Comparison of ENCODE assay signal across 9 mouse cellular contexts in the genomic region with DNA sequence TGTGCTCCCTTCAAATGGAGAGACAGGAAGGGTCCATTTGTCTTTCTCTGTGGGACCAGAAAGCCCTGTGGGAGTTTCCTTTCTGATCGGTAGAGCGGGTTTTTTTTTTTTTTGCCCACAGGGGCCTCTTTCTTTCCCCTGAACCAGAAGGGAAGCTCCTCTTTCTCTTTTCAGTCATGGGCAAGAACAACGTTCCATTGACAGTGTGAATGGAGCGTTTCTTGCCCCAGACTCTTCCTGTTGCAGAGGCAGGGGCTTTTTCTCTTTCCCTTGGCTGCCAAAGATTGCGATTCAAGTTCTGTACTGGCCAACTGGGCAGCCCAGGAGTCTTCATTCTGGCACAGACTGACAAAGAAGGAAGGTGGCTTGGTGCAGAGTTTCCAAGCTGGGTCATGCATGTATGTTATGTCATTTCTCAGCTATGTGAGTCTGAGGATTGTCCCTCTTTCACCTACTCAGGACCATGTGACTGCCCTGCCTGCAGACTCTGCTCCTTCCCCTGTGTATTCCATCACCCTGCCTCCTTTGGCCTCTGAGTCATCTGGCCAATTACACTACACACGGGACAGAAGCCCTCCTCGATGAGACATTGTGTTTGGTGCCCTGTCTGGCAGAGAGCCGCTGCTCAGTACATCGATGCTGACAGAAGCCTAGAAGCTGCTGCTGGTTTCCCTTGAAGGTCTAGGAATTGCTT. TPM values are rescaled to one million over a fixed set of nuclear protein-coding genes. Genes with fewer than 3 reads are reported as not detected.
DNase-seq lines count a peak whose midpoint lies in the region; ATAC-seq and TF ChIP-seq lines count a peak whose summit lies in the region.
"Had no signal": no experiment of that assay in that cellular context is flagged by ENCODE, and none has a peak within 500 bp of the region (broad histone marks: within the 10 kb centered on the region; RNA-seq: fewer than 3 reads in every experiment).

No protein-coding gene starts in this region.

- no peak for TF ChIP-seq CTCF in lung, embryonic 14.5 days (IDR thresholded peaks at IDR 0.05; ENCODE audit: low read depth)
- no peak for TF ChIP-seq CTCF in lung, adult 2 months (IDR thresholded peaks at IDR 0.05; ENCODE audit: insufficient read depth, low read length)

- no peak overlapping the region for H3K4me2 ChIP-seq in lung, embryonic 14.5 days
- peak overlapping the region; percentile 59 for H3K4me2 ChIP-seq in myocyte (ENCODE audit: low read depth)
- H3K4me2 ChIP-seq: neural tube, embryonic 12.5 days had no signal

- H3K27me3 ChIP-seq in lung, embryonic 14.5 days (ENCODE audit: insufficient read depth, low read length), result no peaks in the 10 kb centered on the region
- no peaks in the 10 kb centered on the region for H3K27me3 ChIP-seq in myocyte (ENCODE audit: control insufficient read depth, insufficient read depth, insufficient read length)
- H3K27me3 ChIP-seq: neural tube, embryonic 12.5 days had no signal

- H3ac ChIP-seq in myocyte (ENCODE audit: control insufficient read depth, insufficient read length), result no peak overlapping the region

- H3K4me1 ChIP-seq in lung, embryonic 14.5 days (ENCODE audit: insufficient read depth), result no peaks in the 10 kb centered on the region
- H3K4me1 ChIP-seq in lung, adult 2 months (ENCODE audit: control insufficient read depth, insufficient read depth, low read length), result no peaks in the 10 kb centered on the region; the same call in 1 of the 2 replicates
- H3K4me1 ChIP-seq: neural tube, embryonic 12.5 days had no signal

- TF ChIP-seq POLR2A in lung, adult 2 months (IDR thresholded peaks at IDR 0.05; ENCODE audit: borderline replicate concordance, extremely low read depth, low read depth, low read length), result no peak
- TF ChIP-seq POLR2A in myocyte (IDR thresholded peaks at IDR 0.05; ENCODE audit: insufficient read length, low read depth), result no peak

- no peak overlapping the region for H3K4me3 ChIP-seq in lung, embryonic 14.5 days (ENCODE audit: low read depth, low read length)
- H3K4me3 ChIP-seq in lung, adult 2 months (replicated peaks; ENCODE audit: extremely low read depth, low read depth, low read length), result no peak overlapping the region
- H3K4me3 ChIP-seq in myocyte, result no peak overlapping the region
- H3K4me3 ChIP-seq: neural tube, embryonic 12.5 days had no signal

- no peaks in the 10 kb centered on the region for H3K36me3 ChIP-seq in lung, embryonic 14.5 days (ENCODE audit: insufficient read depth)
- H3K36me3 ChIP-seq in myocyte (ENCODE audit: control insufficient read depth, insufficient read depth), result no peaks in the 10 kb centered on the region
- H3K36me3 ChIP-seq: neural tube, embryonic 12.5 days had no signal

- WGBS in lung, embryonic 14.5 days, result 59% methylated on average over 9 of the region's 9 CpGs
- WGBS in lung, adult 2 months, result 44% methylated on average over 9 of the region's 9 CpGs

- ATAC-seq in lung, embryonic 14.5 days (ENCODE audit: insufficient read depth), result no peak; the same call in 1 of the 2 replicates
- peak; percentile 19 for ATAC-seq in activated CD4-positive, CD25-positive, alpha-beta regulatory T cell, adult 4 months

- H3K27ac ChIP-seq in lung, embryonic 14.5 days (ENCODE audit: low read depth), result 0 out of 2 replicates have a peak overlapping the region, but pooled peaks have one; percentile 15
- H3K27ac ChIP-seq: neural tube, embryonic 12.5 days had no signal

- no peak for DNase-seq in lung, embryonic 14.5 days
- no peak for DNase-seq in lung, adult 2 months
- DNase-seq in heart, postnatal 4 days, result peak; percentile 42
- DNase-seq in spleen, postnatal 10 days (ENCODE audit: low spot score in 2 of 2), result no peak
- DNase-seq in layer of hippocampus, adult 18-20 months (ENCODE audit: low spot score in 2 of 2), result no peak
- DNase-seq in cerebellum, adult 8-10 months, result no peak

- H3K9me3 ChIP-seq in lung, embryonic 14.5 days (ENCODE audit: low read depth, low read length), result no peaks in the 10 kb centered on the region
- H3K9me3 ChIP-seq: neural tube, embryonic 12.5 days had no signal

- no peak overlapping the region for H3K9ac ChIP-seq in lung, embryonic 14.5 days
- H3K9ac ChIP-seq: neural tube, embryonic 12.5 days had no signal

- H3K79me2 ChIP-seq in myocyte (ENCODE audit: control insufficient read depth, insufficient read depth), result no peaks in the 10 kb centered on the region

TF ChIP-seq in myocyte, 11 proteins besides CTCF, POLR2A, EP300 and RAD21:
- no peak for TF ChIP-seq SRF (IDR thresholded peaks at IDR 0.05; ENCODE audit: control insufficient read depth, insufficient read length, low read depth)
- peak; percentile 84 for TF ChIP-seq USF1 (IDR thresholded peaks at IDR 0.05; ENCODE audit: low read depth)
- TF ChIP-seq MYOD1 (IDR thresholded peaks at IDR 0.05; ENCODE audit: control insufficient read depth in 1 of 3, insufficient read length in 2 of 3, low read depth in 2 of 3), result no peak
- TF ChIP-seq CEBPB (IDR thresholded peaks at IDR 0.05; ENCODE audit: insufficient read depth, poor library complexity, severe bottlenecking), result no peak
- no peak for TF ChIP-seq MAX (IDR thresholded peaks at IDR 0.05; ENCODE audit: low read depth)
- no peak for TF ChIP-seq POLR2AphosphoS2 (IDR thresholded peaks at IDR 0.05; ENCODE audit: insufficient read length, low read depth)
- no peak for TF ChIP-seq MYOG (IDR thresholded peaks at IDR 0.05; ENCODE audit: control insufficient read depth in 1 of 3, insufficient read depth in 1 of 3, insufficient read length in 2 of 3, low read depth in 2 of 3)
- no peak for TF ChIP-seq TCF12 (IDR thresholded peaks at IDR 0.05; ENCODE audit: insufficient read depth, poor library complexity, severe bottlenecking)

RNA-seq across cellular contexts. Expression of gene Agfg1, which starts 7.6 kb away (rescaled TPM):
- polyA plus RNA-seq in lung, embryonic 14.5 days (2014; fragmentation: Nextera tagmentation; extraction: Ambion mirVana), result 47.8 and 48.4 TPM in 2 replicates
- polyA plus RNA-seq in lung, adult 2 months (2012; rRNA removed), result 51.1 and 70.6 TPM in 2 replicates
- polyA plus RNA-seq in activated CD4-positive, CD25-positive, alpha-beta regulatory T cell, adult 4 months (2017; shearing (Covaris generic)), result 10 to 100 TPM; 37.1 to 42.3 TPM
- total RNA-seq in heart, postnatal 4 days (2021), result 10 to 100 TPM; 48.5 to 50.8 TPM
- 21.7 TPM for polyA plus RNA-seq in myocyte (2012; fragmentation: generic; extraction: Trizol)
- total RNA-seq in layer of hippocampus, adult 18-20 months (2021), result 10 to 100 TPM; 69.3 to 74.0 TPM
